Mouse (Mus musculus) adrenal gland, postnatal 36 days (tissue): Measurements from ENCODE around the gene Tspan6. TPM values are rescaled to one million over a fixed set of nuclear protein-coding genes. Genes with fewer than 3 reads are reported as not detected.

Source experiments
- DNase-seq, 2 experiments: peaks; one replicate each; pipeline ENCODE4 v3.0.0; 2021; ENCODE audit warnings: mixed read lengths in 1 of 2
- long read RNA-seq, 2 experiments: library from polyadenylated mRNA; stranded (forward); transcript quantifications; one replicate each; pipeline ENCODE4 v2.0.0; 2021; ENCODE audit warnings: borderline sequencing depth in 2 of 2
- total RNA-seq, 2 experiments: library from RNA; stranded (reverse); gene quantifications; 2 replicates each; pipeline ENCODE4 v1.2.3; 2021

Tspan6 gene
- 10 to 100 TPM; 27.0 to 27.6 TPM for total RNA-seq
- long read RNA-seq, experiment 1, transcript Tspan6-201 (8 exons, 1,765 nt) = major isoform, 46 of 50 reads
- long read RNA-seq, experiment 1, partial matches to known transcripts = 4 of 50 reads
- long read RNA-seq, experiment 1, other reads (novel, unspliced or antisense) = 0 of 50 reads
- long read RNA-seq, experiment 2, transcript Tspan6-201 (8 exons, 1,765 nt) = major isoform, 8 of 8 reads
- long read RNA-seq, experiment 2, partial matches to known transcripts = 0 of 8 reads
- long read RNA-seq, experiment 2, other reads (novel, unspliced or antisense) = 0 of 8 reads

- peak; percentile 80 to 84 for DNase-seq
Observed at GRCm38 (mm10) chrX:133898014-133898542, at the start of gene Tspan6. Tspan6 (minus strand) TSS chrX:133898429.

- DNase-seq = peak; percentile 19 to 51
Observed at GRCm38 (mm10) chrX:133947427-133947826, 49.2 kb upstream of the Tspan6 start.

- no peak for DNase-seq
Observed at GRCm38 (mm10) chrX:133939561-133939960, 41.3 kb upstream of the Tspan6 start.

GRCm38 (mm10) chrX:133936605-133937225, 38.5 kb upstream of the Tspan6 start:
- DNase-seq = no peak

- peak in 1 of 2 experiments; percentile 27 for DNase-seq
Observed at GRCm38 (mm10) chrX:133931302-133932013, 33.2 kb upstream of the Tspan6 start.

- DNase-seq = no peak
Observed at GRCm38 (mm10) chrX:133926760-133927159, 28.5 kb upstream of the Tspan6 start.

GRCm38 (mm10) chrX:133921187-133921586, 23.0 kb upstream of the Tspan6 start:
- DNase-seq = no peak

- DNase-seq = no peak
Observed at GRCm38 (mm10) chrX:133914219-133914618, 16.0 kb upstream of the Tspan6 start.

- DNase-seq = no peak
Observed at GRCm38 (mm10) chrX:133913006-133913405, 14.8 kb upstream of the Tspan6 start.

GRCm38 (mm10) chrX:133911397-133912103, 13.3 kb upstream of the Tspan6 start:
- peak in 1 of 2 experiments; percentile 12 for DNase-seq

GRCm38 (mm10) chrX:133908261-133908660, 10.0 kb upstream of the Tspan6 start, which contains the start of gene Srpx2:
Srpx2 (plus strand) TSS chrX:133908426.
- no peak for DNase-seq

- no peak for DNase-seq
Observed at GRCm38 (mm10) chrX:133888111-133888510, 10.1 kb downstream of the Tspan6 start.

GRCm38 (mm10) chrX:133887308-133887707, 10.9 kb downstream of the Tspan6 start:
- DNase-seq = no peak

GRCm38 (mm10) chrX:133869743-133870142, 28.5 kb downstream of the Tspan6 start:
- no peak for DNase-seq

- no peak for DNase-seq
Observed at GRCm38 (mm10) chrX:133853637-133854036, 44.6 kb downstream of the Tspan6 start.

- no peak for DNase-seq
Observed at GRCm38 (mm10) chrX:133850680-133851079, 47.5 kb downstream of the Tspan6 start, which contains the start of gene Tnmd. Tnmd (plus strand) TSS chrX:133850980.

Other genes with a start within 250 kb of the Tspan6 start
- 1 to 10 TPM; 7.2 to 8.5 TPM for gene Pcdh19, start 209.4 kb downstream of the Tspan6 start, total RNA-seq
- under 1 TPM in 1 of 2 experiments, not detected in 1; 0.53 TPM for gene Tnmd, start 47.4 kb downstream of the Tspan6 start, total RNA-seq
- 1 to 10 TPM; 2.8 to 3.1 TPM for gene Srpx2, start 10.0 kb upstream of the Tspan6 start, total RNA-seq
- gene Sytl4, start 83.4 kb upstream of the Tspan6 start, total RNA-seq = 10 to 100 TPM; 11.3 to 14.7 TPM
- gene Cstf2, start 160.8 kb upstream of the Tspan6 start, total RNA-seq = 10 to 100 TPM; 34.1 to 40.9 TPM